Comparison of ENCODE assay signal across 21 mouse cellular contexts in the genomic region with DNA sequence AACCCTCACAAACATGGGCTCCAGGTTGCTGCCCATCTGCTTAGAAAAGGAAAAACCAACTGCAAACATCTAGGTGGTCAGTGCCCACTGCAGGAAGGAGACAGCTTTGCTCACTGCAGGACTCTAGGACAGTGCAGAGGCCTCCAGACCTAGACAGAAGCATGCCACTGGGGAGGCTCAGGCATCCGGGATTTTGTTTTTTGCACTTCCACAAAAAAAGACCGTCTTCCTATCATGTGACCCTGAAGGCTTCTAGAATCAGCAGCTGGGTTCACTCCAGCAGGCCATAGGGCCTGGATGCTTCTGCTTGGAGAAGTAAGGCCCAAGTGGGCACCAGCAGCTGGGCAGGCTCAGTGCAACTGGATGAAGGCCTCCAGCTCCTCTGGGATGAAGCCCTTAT. TPM values are rescaled to one million over a fixed set of nuclear protein-coding genes. Genes with fewer than 3 reads are reported as not detected.
"Had no signal": no experiment of that assay in that cellular context is flagged by ENCODE, and none has a peak within 500 bp of the region (broad histone marks: within the 10 kb centered on the region; RNA-seq: fewer than 3 reads in every experiment).

No protein-coding gene starts in this region.

- ATAC-seq: liver, postnatal 0 days; lung, postnatal 0 days; midbrain, embryonic 13.5 days; midbrain, embryonic 15.5 days had no signal

- DNase-seq: liver, postnatal 0 days; lung, adult 2 months; lung, postnatal 14 days; lung, postnatal 36 days; right cerebral cortex, postnatal 14 days; thymus, adult 2 months; thymus, postnatal 25 days; thymus, postnatal 4 days had no signal

- H3K4me1 ChIP-seq: liver, embryonic 15.5 days; midbrain, embryonic 13.5 days; midbrain, embryonic 15.5 days; neural tube, embryonic 12.5 days had no signal

- H3K4me2 ChIP-seq: liver, embryonic 15.5 days; lung, embryonic 15.5 days; midbrain, embryonic 11.5 days; midbrain, embryonic 13.5 days; midbrain, embryonic 15.5 days; neural tube, embryonic 12.5 days; stomach, embryonic 15.5 days had no signal

- H3K9me3 ChIP-seq: liver, embryonic 15.5 days; lung, embryonic 15.5 days; megakaryocyte, embryonic 14.5 days; midbrain, embryonic 13.5 days; midbrain, embryonic 15.5 days; neural tube, embryonic 12.5 days; stomach, embryonic 15.5 days had no signal

- H3K27me3 ChIP-seq: midbrain, embryonic 15.5 days had no signal

- H3K4me3 ChIP-seq: liver, embryonic 15.5 days; lung, embryonic 15.5 days; midbrain, embryonic 13.5 days; midbrain, embryonic 15.5 days; neural tube, embryonic 12.5 days; stomach, embryonic 15.5 days had no signal

- H3K27ac ChIP-seq: liver, embryonic 15.5 days; lung, embryonic 15.5 days; macrophage; midbrain, embryonic 13.5 days; midbrain, embryonic 15.5 days; neural tube, embryonic 12.5 days; stomach, embryonic 15.5 days; stomach, postnatal 0 days had no signal

- H3K36me3 ChIP-seq: liver, embryonic 15.5 days; lung, embryonic 15.5 days; midbrain, embryonic 13.5 days; midbrain, embryonic 15.5 days; neural tube, embryonic 12.5 days; stomach, embryonic 15.5 days had no signal

- H3K9ac ChIP-seq: liver, embryonic 15.5 days; liver, postnatal 0 days; lung, embryonic 15.5 days; midbrain, embryonic 13.5 days; midbrain, embryonic 15.5 days; neural tube, embryonic 12.5 days; stomach, embryonic 15.5 days had no signal

RNA-seq across cellular contexts. Expression of a gene that starts 2.3 kb away (rescaled TPM):
- total RNA-seq: megakaryocyte progenitor cell, adult 5-6 weeks; neutrophil, adult 5-6 weeks had no signal
- polyA plus RNA-seq: macrophage; midbrain, embryonic 11.5 days had no signal
